Mouse (Mus musculus) Patski (cell line): ENCODE measurements around the gene Gimap9. TPM values are rescaled to one million over a fixed set of nuclear protein-coding genes. Genes with fewer than 3 reads are reported as not detected.

ENCODE experiments used
- ATAC-seq: fragments of 100-300 bp; one replicate; pipeline ENCODE4 v1.8.0; 2021
- CTCF ChIA-PET: fragments of 350-600 bp; sonication (Branson Sonifier 250); formaldehyde crosslinking; loops from one replicate; lab custom pipeline; 2022; ENCODE audit warnings: inconsistent platforms; lab: Charles Lee
- POLR2A ChIA-PET: fragments of 350-600 bp; sonication (Branson Sonifier 250); formaldehyde crosslinking; loops from one replicate; lab custom pipeline; 2022; ENCODE audit warnings: antibody characterized with exemption, inconsistent platforms; lab: Charles Lee
- DNase-seq: peaks from one replicate; pipeline ENCODE4 v3.0.0-alpha.2; 2011; ENCODE audit warnings: low read depth, low spot score
- H3K27me3 ChIP-seq: fragments of 371-371 bp; one replicate; pipeline ENCODE4 v1.5.1; 2021
- CTCF ChIP-seq: fragments of 100-300 bp; IDR thresholded peaks from one replicate; pipeline ENCODE4 v1.5.1; 2021
- in situ Hi-C: fragments of 300-500 bp; cut with MboI; formaldehyde crosslinking; loops from 3 replicates; pipeline ENCODE4 v1.11.1; 2018; ENCODE audit warnings: low pct_unique_long_range_greater_than_20kb, mixed read lengths
- polyA plus RNA-seq: library from polyadenylated mRNA; unstranded; gene quantifications from one replicate; pipeline ENCODE4 v1.2.3, GENCODE M21; 2021

Gene Gimap9
- polyA plus RNA-seq, 1 experiment from 2014 or later = 20.6 TPM

GRCm38 (mm10) chr6:48648779-48649178 lies 27.1 kb upstream of the Gimap9 start:
- no peak for ATAC-seq
- DNase-seq = no peak
- in situ Hi-C loops = loop anchor here (5.0 kb wide), 3 partner anchors 124 to 314 kb away; partner anchors contain the start of gene Gimap3
- CTCF ChIA-PET = interaction anchor here (5.6 kb wide), 1 partner anchor 124 kb away, joined by 66 read pairs; the partner anchor contains the start of gene Gimap3
- no peaks in the 10 kb centered on the region for H3K27me3 ChIP-seq
- no peak for TF ChIP-seq CTCF
- POLR2A ChIA-PET = no interaction called here

- TF ChIP-seq CTCF = no peak
- POLR2A ChIA-PET = no interaction called here
- in situ Hi-C loops = no loop called here
- CTCF ChIA-PET = interaction anchor here (1.0 to 1.1 kb wide), 3 partner anchors 13 to 117 kb away, joined by 3 to 5 read pairs (median 3); no protein-coding TSS in a partner anchor
- H3K27me3 ChIP-seq = no peaks in the 10 kb centered on the region
- DNase-seq (no peak), ATAC-seq (no peak)
Measured at GRCm38 (mm10) chr6:48650041-48650440, 25.9 kb upstream of the Gimap9 start.

- H3K27me3 ChIP-seq = no peaks in the 10 kb centered on the region
- ChIA-PET POLR2A (interaction anchor here (0.6 kb wide), 1 partner anchor 113 kb away, joined by 3 read pairs; no protein-coding TSS in a partner anchor), CTCF (no interaction called here)
- no peak for DNase-seq
- no peak for TF ChIP-seq CTCF
- in situ Hi-C loops = no loop called here
- ATAC-seq = no peak
Measured at GRCm38 (mm10) chr6:48658721-48659120, 17.2 kb upstream of the Gimap9 start.

- ATAC-seq = no peak
- no peak for TF ChIP-seq CTCF
Measured at GRCm38 (mm10) chr6:48664750-48665149, 11.2 kb upstream of the Gimap9 start.

GRCm38 (mm10) chr6:48665471-48665870 lies 10.5 kb upstream of the Gimap9 start:
- no peak for DNase-seq
- ChIA-PET POLR2A (no interaction called here), CTCF (no interaction called here)
- no peak for TF ChIP-seq CTCF
- in situ Hi-C loops = no loop called here
- no peaks in the 10 kb centered on the region for H3K27me3 ChIP-seq
- ATAC-seq = no peak

More at GRCm38 (mm10) chr6:48664750-48665149, 11.2 kb upstream of the Gimap9 start:
- CTCF ChIA-PET = no interaction called here
- H3K27me3 ChIP-seq = no peaks in the 10 kb centered on the region
- POLR2A ChIA-PET = no interaction called here
- no peak for DNase-seq
- in situ Hi-C loops = no loop called here

GRCm38 (mm10) chr6:48666159-48666586 lies 9.8 kb upstream of the Gimap9 start:
- DNase-seq = no peak
- no peak for TF ChIP-seq CTCF
- POLR2A ChIA-PET = no interaction called here
- no peak for ATAC-seq
- no peaks in the 10 kb centered on the region for H3K27me3 ChIP-seq
- CTCF ChIA-PET = interaction anchor here (0.6 kb wide), 1 partner anchor 250 kb away, joined by 3 read pairs; no protein-coding TSS in a partner anchor
- in situ Hi-C loops = no loop called here

GRCm38 (mm10) chr6:48668022-48668421 lies 7.9 kb upstream of the Gimap9 start:
- CTCF ChIA-PET = interaction anchor here (0.9 kb wide), 1 partner anchor 21 kb away, joined by 3 read pairs; the partner anchor contains the start of gene Gimap8
- in situ Hi-C loops = no loop called here
- TF ChIP-seq CTCF = no peak
- ATAC-seq (no peak), DNase-seq (no peak)
- POLR2A ChIA-PET = no interaction called here
- H3K27me3 ChIP-seq = no peaks in the 10 kb centered on the region

GRCm38 (mm10) chr6:48669446-48669969 lies 6.4 kb upstream of the Gimap9 start:
- ChIA-PET CTCF (interaction anchor here (1.3 kb wide), 1 partner anchor 12 kb away, joined by 4 read pairs; no protein-coding TSS in a partner anchor), POLR2A (no interaction called here)
- H3K27me3 ChIP-seq = no peaks in the 10 kb centered on the region
- DNase-seq (no peak), ATAC-seq (no peak)
- in situ Hi-C loops = no loop called here
- TF ChIP-seq CTCF = no peak

GRCm38 (mm10) chr6:48674291-48675058 lies 1.5 kb upstream of the Gimap9 start:
- ATAC-seq = no peak
- no peak for DNase-seq
- in situ Hi-C loops = no loop called here
- ChIA-PET CTCF (no interaction called here), POLR2A (no interaction called here)
- no peak for TF ChIP-seq CTCF
- no peaks in the 10 kb centered on the region for H3K27me3 ChIP-seq

GRCm38 (mm10) chr6:48675400-48675930 lies 464 bp upstream of the Gimap9 start:
- no peaks in the 10 kb centered on the region for H3K27me3 ChIP-seq
- ChIA-PET CTCF (interaction anchor here (1.0 kb wide), 1 partner anchor 30 kb away, joined by 3 read pairs; no protein-coding TSS in a partner anchor), POLR2A (no interaction called here)
- ATAC-seq = no peak
- DNase-seq = no peak
- TF ChIP-seq CTCF = no peak
- in situ Hi-C loops = no loop called here
